Mouse (Mus musculus) 416B (cell line): ENCODE data around the gene Cnn1.
"Not testable (repeated sequence)": the region's sequence is repeated elsewhere in the genome, so short reads cannot be mapped to it uniquely, and the experiment has no call there.

Experiments
- DNase-seq: peaks from one replicate; pipeline ENCODE4 v3.0.0; 2011; ENCODE audit warnings: low read depth

Gene Cnn1

GRCm38 (mm10) chr9:22125246-22126027 is 26.4 kb downstream of the Cnn1 start:
- DNase-seq = no peak

GRCm38 (mm10) chr9:22131226-22131981 is 32.4 kb downstream of the Cnn1 start:
- no peak for DNase-seq

GRCm38 (mm10) chr9:22132220-22132619 is 33.2 kb downstream of the Cnn1 start:
- no peak for DNase-seq

GRCm38 (mm10) chr9:22134246-22134890 is 35.4 kb downstream of the Cnn1 start:
- DNase-seq = no peak

GRCm38 (mm10) chr9:22134988-22135643 is 36.1 kb downstream of the Cnn1 start:
- no peak for DNase-seq

GRCm38 (mm10) chr9:22135644-22136390 is 36.8 kb downstream of the Cnn1 start, which contains the start of gene Acp5:
TSS of gene Acp5 (minus strand) at chr9:22135711.
- DNase-seq = no peak

- DNase-seq = no peak
Observed at GRCm38 (mm10) chr9:22136765-22137547, 37.9 kb downstream of the Cnn1 start.

- peak; percentile 31 for DNase-seq
Observed at GRCm38 (mm10) chr9:22138480-22138879, 39.5 kb downstream of the Cnn1 start.

- DNase-seq = no peak
Observed at GRCm38 (mm10) chr9:22139746-22140145, 40.7 kb downstream of the Cnn1 start.

GRCm38 (mm10) chr9:22143108-22144037 is 44.4 kb downstream of the Cnn1 start:
- DNase-seq = peak; percentile 89

GRCm38 (mm10) chr9:22144304-22144965 is 45.4 kb downstream of the Cnn1 start:
- DNase-seq = peak; percentile 96

- peak; percentile 28 for DNase-seq
Observed at GRCm38 (mm10) chr9:22149426-22150248, 50.6 kb downstream of the Cnn1 start.

- DNase-seq = not testable (repeated sequence)
Observed at GRCm38 (mm10) chr9:22150249-22150693, 51.3 kb downstream of the Cnn1 start.

GRCm38 (mm10) chr9:22150946-22151345 is 51.9 kb downstream of the Cnn1 start:
- peak; percentile 34 for DNase-seq

- no peak for DNase-seq
Observed at GRCm38 (mm10) chr9:22153810-22154209, 54.8 kb downstream of the Cnn1 start.

- DNase-seq = peak; percentile 90
Observed at GRCm38 (mm10) chr9:22155614-22156013, 56.6 kb downstream of the Cnn1 start.

- DNase-seq = peak; percentile 97
Observed at GRCm38 (mm10) chr9:22156497-22157245, 57.7 kb downstream of the Cnn1 start, which contains the start of gene Pigyl. TSS of gene Pigyl (plus strand) at chr9:22156846.
